Mouse (Mus musculus) kidney, adult 2 months (tissue): Measurements from ENCODE around the gene Tnfaip8l2. TPM values are rescaled to one million over a fixed set of nuclear protein-coding genes. Genes with fewer than 3 reads are reported as not detected.

ENCODE experiments used
- DNase-seq: peaks from one replicate; pipeline ENCODE4 v3.0.0; 2021
- H3K27ac ChIP-seq: fragments of 200-500 bp; 2 replicates; pipeline ENCODE4 v1.5.1; 2012; ENCODE audit warnings: low read depth, low read length, control low read depth, inconsistent platforms; ENCODE audit not compliant: insufficient read depth
- H3K27me3 ChIP-seq: fragments of 200-500 bp; replicated peaks from 2 replicates; pipeline ENCODE4 v1.6.1; 2012; ENCODE audit warnings: mild to moderate bottlenecking, moderate library complexity, low read length, inconsistent platforms; ENCODE audit not compliant: control insufficient read depth, insufficient read depth
- H3K36me3 ChIP-seq: fragments of 200-500 bp; 2 replicates; pipeline ENCODE4 v1.6.1; 2012; ENCODE audit warnings: mild to moderate bottlenecking, moderate library complexity, low read length, inconsistent platforms; ENCODE audit not compliant: control insufficient read depth, insufficient read depth
- H3K4me1 ChIP-seq: fragments of 200-500 bp; 2 replicates; pipeline ENCODE4 v1.6.1; 2011; ENCODE audit warnings: low read length; ENCODE audit not compliant: control insufficient read depth, insufficient read depth
- H3K4me3 ChIP-seq: fragments of 200-500 bp; 2 replicates; pipeline ENCODE4 v1.5.1; 2011; ENCODE audit warnings: mild to moderate bottlenecking, low read depth, low read length, control low read depth; ENCODE audit not compliant: insufficient read depth
- CTCF ChIP-seq: fragments of 200-500 bp; conservative IDR thresholded peaks from 2 replicates; pipeline ENCODE4 v1.5.1; 2011; ENCODE audit warnings: low read depth, mild to moderate bottlenecking, control low read depth, low read length, moderate library complexity, mixed read lengths; ENCODE audit not compliant: insufficient read depth, insufficient read length
- POLR2A ChIP-seq: fragments of 200-500 bp; IDR thresholded peaks from one replicate; pipeline ENCODE4 v1.6.1; 2011; ENCODE audit warnings: low read depth, low read length, control low read depth
- WGBS: fragments of 180-500 bp; shearing (Covaris S2); methylation state at CpG from one replicate; pipeline ENCODE4 v1.1.7; 2018; 5-methylcytosine and 5-hydroxymethylcytosine counted together
- polyA plus RNA-seq: library from polyadenylated mRNA; depleted of rRNA; stranded (reverse); fragments of >200 nt; gene quantifications from 2 replicates; pipeline ENCODE4 v1.2.3, GENCODE M21; 2012; rRNA removed

Tnfaip8l2 gene
- 4.1 and 6.8 TPM in 2 replicates for polyA plus RNA-seq

DNA sequence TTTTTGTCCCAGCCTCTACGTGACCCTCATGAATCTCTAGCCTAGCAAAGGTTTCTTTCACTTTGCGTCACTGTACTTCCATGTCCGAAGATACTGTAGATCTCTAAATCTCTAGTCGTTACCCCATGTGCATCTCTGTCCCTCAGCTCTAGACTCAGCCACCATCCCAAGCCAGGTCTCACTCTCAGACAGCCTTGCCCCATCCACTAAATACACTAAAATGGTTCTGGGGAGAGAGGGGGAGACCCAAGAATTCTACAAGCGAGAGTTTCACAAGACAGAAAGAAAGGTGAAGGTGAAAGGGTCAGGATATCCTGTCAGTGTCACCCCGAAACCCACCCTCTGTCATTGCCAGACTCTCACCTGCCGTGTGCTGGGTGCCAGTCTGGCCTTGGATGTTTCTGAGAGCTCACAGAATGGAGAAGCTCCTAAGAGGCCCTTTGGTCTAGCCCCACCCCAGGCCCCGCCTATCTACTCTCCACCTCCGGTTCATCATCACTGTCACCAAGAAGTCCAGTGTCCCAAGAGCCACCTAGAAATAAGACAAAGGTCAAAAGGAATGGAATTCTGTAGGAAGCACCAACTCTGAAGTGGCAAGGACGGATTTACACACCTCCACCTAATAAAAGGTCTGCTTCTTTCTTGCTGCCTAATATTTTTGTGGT, at the start of gene Tnfaip8l2:
Tnfaip8l2 (minus strand) TSS at position 409 of the 665 bp plus-strand sequence.
- no peak for TF ChIP-seq POLR2A
- no peak for TF ChIP-seq CTCF
- peak; percentile 41 for DNase-seq
- WGBS: 79% methylated on average over 10 of the region's 10 CpGs
- H3K36me3 ChIP-seq: no peaks in the 10 kb centered on the region; the same call in 1 of the 2 replicates
- no peak within 1 kb of the TSS for H3K27ac ChIP-seq
- H3K4me1 ChIP-seq: peaks cover 4% of the 10 kb centered on the region; the same call in 1 of the 2 replicates
- H3K4me3 ChIP-seq: no peak within 1 kb of the TSS
- H3K27me3 ChIP-seq: no peaks in the 10 kb centered on the region

DNA sequence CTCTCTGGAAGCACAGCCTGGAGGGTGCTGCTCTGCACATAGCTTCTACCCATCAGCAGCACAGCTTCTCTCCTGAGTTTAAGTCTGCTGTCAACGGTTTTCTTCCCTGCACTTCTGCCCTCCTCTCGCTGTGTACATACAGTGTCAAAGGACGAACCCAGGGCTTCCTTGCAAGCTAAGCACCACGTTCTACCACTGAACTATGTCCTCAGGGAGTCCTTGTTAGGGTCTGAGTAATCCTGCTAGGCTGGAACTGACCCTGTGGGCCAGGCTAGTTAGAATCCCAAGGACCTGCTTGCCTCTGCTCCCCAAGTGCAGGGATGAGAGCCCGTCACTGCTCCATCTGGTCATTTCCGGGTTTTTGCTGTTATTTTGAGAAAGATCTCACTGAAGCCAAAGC, 44.7 kb upstream of the Tnfaip8l2 start:
- 83% methylated on average over 6 of the region's 6 CpGs for WGBS
- Histone ChIP-seq H3K27ac (no peak overlapping the region), H3K27me3 (no peaks in the 10 kb centered on the region), H3K4me1 (no peaks in the 10 kb centered on the region), H3K36me3 (peaks cover 3% of the 10 kb centered on the region), H3K4me3 (no peak overlapping the region)
- no peak for TF ChIP-seq CTCF
- TF ChIP-seq POLR2A: no peak
- no peak for DNase-seq

DNA sequence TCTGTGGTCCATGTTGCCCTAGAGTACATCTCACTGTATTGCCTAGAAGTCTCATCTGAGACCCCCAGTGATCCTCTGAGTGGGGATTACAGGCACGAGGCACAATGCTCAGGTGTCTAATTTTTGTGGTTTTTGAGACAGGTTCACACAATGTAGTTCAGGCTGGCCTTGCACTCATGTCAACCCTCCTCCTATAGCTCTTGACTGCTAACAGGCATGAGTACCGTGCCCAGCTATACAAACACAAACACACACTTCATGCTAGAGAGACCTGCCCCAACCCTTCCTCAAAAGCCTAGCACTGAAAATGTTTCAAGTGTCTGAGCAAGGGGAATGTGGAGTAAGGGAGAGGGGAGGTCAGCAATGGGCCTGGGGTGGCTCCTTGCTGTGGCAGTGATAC, 43.9 kb upstream of the Tnfaip8l2 start:
- Histone ChIP-seq H3K27ac (no peak overlapping the region), H3K27me3 (no peaks in the 10 kb centered on the region), H3K36me3 (peaks cover 3% of the 10 kb centered on the region), H3K4me1 (no peaks in the 10 kb centered on the region), H3K4me3 (no peak overlapping the region)
- no peak for TF ChIP-seq POLR2A
- no peak for TF ChIP-seq CTCF
- WGBS: 91% methylated on average over 2 of the region's 2 CpGs
- no peak for DNase-seq

DNA sequence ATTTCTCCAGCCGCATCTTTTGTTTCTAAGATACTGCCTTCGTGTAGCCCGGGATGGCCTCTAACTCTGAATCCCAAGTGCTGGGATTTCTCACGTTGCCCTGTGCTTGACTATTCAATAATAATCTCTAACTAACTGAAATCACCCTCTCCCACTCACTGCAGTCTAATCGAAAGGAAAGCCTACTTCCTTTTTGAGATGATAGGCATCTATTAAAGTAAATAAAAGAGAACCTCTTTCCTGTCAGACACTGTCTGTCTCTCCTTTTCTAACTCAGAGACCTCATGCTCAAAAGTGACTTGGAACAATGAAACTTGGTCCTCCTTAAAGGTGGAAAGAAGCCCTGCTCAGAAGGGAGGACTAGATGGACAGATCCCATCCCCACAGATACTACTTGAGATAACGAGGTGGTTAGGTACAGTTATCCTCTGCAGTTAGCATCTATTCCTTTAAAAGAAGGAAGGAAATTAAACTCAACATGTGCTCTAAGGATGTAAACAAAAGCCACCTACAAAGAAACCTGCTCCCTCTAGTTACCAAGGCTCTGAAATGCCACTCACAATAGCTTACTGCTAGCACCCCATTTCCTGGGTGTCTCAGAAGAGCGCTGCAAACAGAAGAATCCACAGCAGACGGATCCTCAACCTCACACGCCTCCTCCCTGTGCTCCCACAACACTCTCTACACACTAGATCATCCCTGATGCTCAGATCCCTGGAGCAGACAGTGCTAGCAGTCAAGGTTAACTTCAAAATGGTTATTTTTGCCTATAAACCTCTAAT, 42.8 kb upstream of the Tnfaip8l2 start:
- Histone ChIP-seq H3K4me1 (no peaks in the 10 kb centered on the region), H3K27ac (no peak overlapping the region), H3K27me3 (no peaks in the 10 kb centered on the region), H3K36me3 (peaks cover 3% of the 10 kb centered on the region), H3K4me3 (no peak overlapping the region)
- TF ChIP-seq POLR2A: no peak
- no peak for TF ChIP-seq CTCF
- WGBS: 88% methylated on average over 9 of the region's 9 CpGs
- no peak for DNase-seq

DNA sequence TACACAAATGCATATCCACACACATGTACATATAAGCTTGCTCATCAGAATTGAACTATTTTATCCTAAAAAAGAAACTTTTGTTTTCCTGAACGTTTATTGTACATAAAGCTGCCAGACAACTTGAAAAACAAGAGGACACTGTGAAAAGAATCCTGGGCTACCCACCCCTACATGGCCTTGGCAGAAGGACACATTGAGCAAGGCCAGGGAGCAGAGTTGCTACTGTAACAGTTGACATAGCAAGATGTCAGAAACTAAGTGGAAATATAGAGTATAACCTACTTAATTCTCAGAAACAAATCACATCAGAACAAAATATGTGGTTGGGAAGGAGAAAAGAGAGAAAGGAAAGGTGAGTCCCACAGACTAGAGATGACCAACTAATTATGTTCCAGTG, 39.7 kb upstream of the Tnfaip8l2 start:
- H3K4me3 ChIP-seq: no peak overlapping the region
- no peak overlapping the region for H3K27ac ChIP-seq
- TF ChIP-seq POLR2A (no peak), CTCF (no peak)
- H3K4me1 ChIP-seq: no peaks in the 10 kb centered on the region
- H3K27me3 ChIP-seq: no peaks in the 10 kb centered on the region
- no peak for DNase-seq
- WGBS: 60% methylated on average over 1 of the region's 1 CpGs
- no peaks in the 10 kb centered on the region; the same call in none of the 2 replicates for H3K36me3 ChIP-seq

DNA sequence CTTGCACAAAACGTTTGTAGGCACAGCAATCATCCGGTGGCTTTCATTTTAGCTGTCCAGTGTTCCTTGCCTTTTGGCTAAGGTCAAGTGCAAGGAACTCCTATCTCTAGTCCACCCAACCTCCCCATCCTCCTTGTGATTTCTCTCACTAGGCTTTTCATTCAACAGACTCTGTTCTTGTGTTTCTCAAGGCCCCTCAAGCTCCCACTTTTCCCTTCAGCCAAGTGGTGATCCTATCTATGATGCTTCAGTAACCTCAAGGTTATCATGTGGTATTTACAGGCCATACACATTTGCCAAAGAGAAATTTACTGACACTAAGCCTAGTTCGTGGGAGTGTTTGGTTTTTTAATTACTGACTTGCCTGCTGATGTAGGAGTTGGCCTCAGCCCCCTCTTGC, 37.7 kb upstream of the Tnfaip8l2 start:
- no peaks in the 10 kb centered on the region; the same call in none of the 2 replicates for H3K36me3 ChIP-seq
- no peak overlapping the region for H3K4me3 ChIP-seq
- no peak for DNase-seq
- H3K27ac ChIP-seq: no peak overlapping the region
- no peak for TF ChIP-seq POLR2A
- TF ChIP-seq CTCF: no peak
- WGBS: 31% methylated on average over 3 of the region's 3 CpGs
- no peaks in the 10 kb centered on the region for H3K27me3 ChIP-seq
- H3K4me1 ChIP-seq: no peaks in the 10 kb centered on the region

DNA sequence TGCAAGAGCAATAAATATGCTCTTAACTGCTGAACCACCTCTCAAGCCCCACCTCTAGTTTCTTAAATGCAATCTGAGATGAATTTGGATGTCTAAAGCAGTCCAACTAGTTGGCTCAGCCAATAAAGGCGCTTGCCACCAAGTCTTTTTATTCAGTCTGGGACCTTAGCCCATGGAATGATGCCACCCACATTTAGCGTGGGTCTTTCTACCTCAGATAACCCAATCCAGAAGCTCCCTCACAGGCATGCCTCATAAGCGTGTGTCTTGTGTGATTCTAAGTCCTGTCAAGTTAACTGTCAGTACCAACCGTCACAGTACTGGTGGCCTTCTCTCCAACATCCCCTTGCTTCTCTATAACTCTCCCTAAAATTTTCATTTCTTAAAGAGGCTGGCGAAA, 36.8 kb upstream of the Tnfaip8l2 start:
- Histone ChIP-seq H3K4me3 (no peak overlapping the region), H3K4me1 (peaks cover 2% of the 10 kb centered on the region; the same call in 1 of the 2 replicates), H3K36me3 (no peaks in the 10 kb centered on the region; the same call in none of the 2 replicates), H3K27ac (no peak overlapping the region), H3K27me3 (no peaks in the 10 kb centered on the region)
- 92% methylated on average over 5 of the region's 5 CpGs for WGBS
- no peak for DNase-seq
- TF ChIP-seq POLR2A: no peak
- no peak for TF ChIP-seq CTCF
